Mouse (Mus musculus) layer of hippocampus, adult 2 months (tissue): ENCODE data around the gene Hcar1. TPM values are rescaled to one million over a fixed set of nuclear protein-coding genes. Genes with fewer than 3 reads are reported as not detected.

Experiments used
- DNase-seq, 2 experiments: peaks; one replicate each; pipeline ENCODE4 v3.0.0; 2022; ENCODE audit warnings: low spot score in 2 of 2
- H3K27ac ChIP-seq: fragments of 200-600 bp; 2 replicates; pipeline ENCODE4 v1.8.1; 2022
- H3K4me3 ChIP-seq: fragments of 200-600 bp; 2 replicates; pipeline ENCODE4 v1.8.1; 2022; ENCODE audit warnings: mild to moderate bottlenecking
- CTCF ChIP-seq: fragments of 200-600 bp; conservative IDR thresholded peaks from 2 replicates; pipeline ENCODE4 v1.8.1; 2022; ENCODE audit warnings: antibody characterized with exemption, mild to moderate bottlenecking, moderate library complexity
- total RNA-seq, 2 experiments: library from RNA; stranded (reverse); gene quantifications; 2 replicates each; pipeline ENCODE4 v1.2.3; 2021

Hcar1 gene
- total RNA-seq, 2 experiments from 2014 or later: 0.69 to 1.0 TPM

DNA sequence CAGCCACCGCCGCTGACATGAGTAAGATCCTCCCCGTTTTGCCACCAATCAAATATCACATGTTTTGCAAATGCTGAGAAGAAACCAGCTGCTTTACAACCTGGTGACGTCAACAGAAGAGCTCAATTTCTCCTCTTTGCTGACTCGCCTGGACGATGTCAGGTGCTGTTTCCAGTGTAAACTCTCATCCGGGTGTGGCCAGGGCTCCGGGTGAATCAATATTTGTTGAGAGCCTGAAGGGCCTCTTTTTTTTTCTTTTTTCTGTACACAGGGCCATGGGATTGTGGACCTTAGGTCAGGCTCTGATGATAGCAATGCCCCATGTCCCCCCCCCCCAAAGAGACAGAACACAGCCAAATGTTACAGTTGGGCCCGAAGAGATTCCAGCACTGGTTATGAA, 25.3 kb downstream of the Hcar1 start:
- H3K27ac ChIP-seq: no peak overlapping the region
- DNase-seq: no peak
- H3K4me3 ChIP-seq: no peak overlapping the region
- TF ChIP-seq CTCF: no peak

DNA sequence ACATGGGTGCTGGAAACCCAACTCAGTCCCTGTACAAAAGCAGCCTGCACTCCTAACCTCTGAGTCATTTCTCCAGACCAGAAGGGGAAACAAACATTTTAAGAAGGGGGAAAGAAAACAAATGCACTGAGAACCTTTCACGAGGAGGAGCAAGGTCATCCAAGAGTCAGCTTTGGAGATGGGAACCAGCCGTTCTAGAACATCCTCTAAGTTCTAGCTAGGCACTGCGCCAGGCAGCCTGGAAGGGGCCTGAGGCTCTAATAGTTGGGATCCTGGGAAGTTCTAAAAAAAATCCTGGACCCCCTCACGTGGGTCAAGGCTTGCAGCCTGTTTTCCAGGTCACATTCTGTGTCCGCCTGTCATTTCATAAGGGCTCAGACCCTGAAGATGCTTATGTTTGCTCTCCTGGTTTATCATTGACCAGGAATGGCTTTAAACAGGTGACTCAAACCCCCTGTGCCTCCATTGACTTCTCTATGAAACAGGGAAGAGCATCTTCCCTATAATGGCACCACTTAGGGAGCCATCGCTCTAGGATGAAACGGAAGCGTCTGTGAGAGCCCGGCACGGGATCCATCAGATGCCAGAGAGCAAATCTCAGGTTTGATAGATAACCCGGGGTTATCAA, 25.8 kb downstream of the Hcar1 start:
- no peak for DNase-seq
- no peak for TF ChIP-seq CTCF
- H3K27ac ChIP-seq: no peak overlapping the region
- H3K4me3 ChIP-seq: no peak overlapping the region

DNA sequence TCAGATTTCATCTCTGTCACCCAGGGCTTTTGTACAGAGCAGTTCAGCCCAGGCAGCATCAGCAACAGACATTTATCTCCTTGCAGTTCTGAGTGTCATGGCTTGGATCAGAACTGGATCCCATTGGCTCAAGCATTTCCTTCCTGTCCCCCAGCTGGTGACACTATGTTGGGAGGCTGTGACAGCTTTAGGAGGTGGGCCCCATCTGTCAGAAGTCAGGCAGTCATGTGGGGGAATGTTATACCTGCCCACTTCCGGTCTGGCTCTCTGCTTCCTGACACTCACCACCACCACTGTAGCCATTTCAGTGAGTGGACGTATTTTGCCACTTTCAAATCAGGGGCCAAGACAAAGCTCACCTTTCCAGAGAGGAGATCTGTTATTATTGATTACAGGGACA, 28.4 kb downstream of the Hcar1 start:
- no peak for DNase-seq
- H3K4me3 ChIP-seq: no peak overlapping the region
- H3K27ac ChIP-seq: no peak overlapping the region
- no peak for TF ChIP-seq CTCF

DNA sequence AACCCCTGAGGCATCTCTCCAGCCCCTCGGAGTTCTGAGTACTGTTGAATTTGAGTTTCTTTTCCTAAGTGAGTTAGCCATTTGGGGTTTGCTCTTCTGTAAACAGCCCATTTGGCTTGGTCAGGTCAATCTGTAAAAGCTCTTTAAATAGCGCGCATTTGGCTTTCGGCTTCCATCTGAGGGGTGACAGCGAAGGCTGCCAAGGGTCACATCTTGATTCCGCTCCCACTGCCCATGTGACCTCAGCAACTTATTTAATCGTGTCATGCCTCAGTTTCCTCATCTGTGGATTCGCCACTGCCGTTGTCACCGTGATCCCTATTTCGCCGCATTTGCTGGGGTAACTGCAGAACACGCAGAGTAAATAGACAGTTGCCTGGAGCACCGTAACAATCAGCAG, 35.5 kb downstream of the Hcar1 start:
- no peak for DNase-seq
- H3K4me3 ChIP-seq: no peak overlapping the region
- H3K27ac ChIP-seq: no peak overlapping the region
- TF ChIP-seq CTCF: no peak

DNA sequence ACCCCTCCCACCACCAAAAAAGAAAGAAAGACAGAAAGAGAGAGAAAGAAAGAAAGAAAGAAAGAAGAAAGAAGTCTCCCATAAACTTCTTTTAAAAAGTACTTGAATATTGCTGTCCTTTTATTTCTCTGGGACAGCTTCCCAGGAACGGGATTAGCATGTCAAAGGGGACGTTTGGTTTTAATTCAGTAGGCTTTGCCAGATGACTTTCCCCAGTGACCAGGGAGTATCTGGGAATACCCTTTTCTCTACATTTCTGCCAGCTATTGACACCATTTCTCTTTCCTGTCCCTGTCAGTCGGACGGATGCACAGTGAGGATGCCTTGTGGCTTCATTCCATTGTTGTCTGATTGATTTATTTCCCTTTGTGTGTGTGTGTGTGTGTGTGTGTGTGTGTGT, 36.0 kb downstream of the Hcar1 start:
- DNase-seq: no peak
- no peak for TF ChIP-seq CTCF
- no peak overlapping the region for H3K4me3 ChIP-seq

DNA sequence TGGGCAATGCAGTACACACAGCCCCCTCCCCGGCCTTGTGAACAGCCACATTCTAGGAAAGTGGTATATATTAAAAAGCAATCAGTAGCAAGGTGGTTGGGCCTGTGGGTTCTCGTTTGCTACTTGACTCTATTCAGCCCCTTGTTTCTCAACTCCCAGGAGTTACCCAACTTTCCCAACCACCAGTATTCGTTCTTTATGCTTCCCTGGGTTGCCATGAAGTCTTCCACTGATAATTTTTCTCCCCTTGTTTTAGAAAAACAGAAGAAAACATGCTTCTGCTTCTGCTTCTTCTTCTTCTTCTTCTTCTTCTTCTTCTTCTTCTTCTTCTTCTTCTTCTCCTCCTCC, 36.9 kb downstream of the Hcar1 start:
- no peak for TF ChIP-seq CTCF
- Histone ChIP-seq H3K4me3 (no peak overlapping the region), H3K27ac (no peak overlapping the region)
- no peak for DNase-seq

More for the DNA sequence above, 36.0 kb downstream of the Hcar1 start:
- H3K27ac ChIP-seq: no peak overlapping the region

DNA sequence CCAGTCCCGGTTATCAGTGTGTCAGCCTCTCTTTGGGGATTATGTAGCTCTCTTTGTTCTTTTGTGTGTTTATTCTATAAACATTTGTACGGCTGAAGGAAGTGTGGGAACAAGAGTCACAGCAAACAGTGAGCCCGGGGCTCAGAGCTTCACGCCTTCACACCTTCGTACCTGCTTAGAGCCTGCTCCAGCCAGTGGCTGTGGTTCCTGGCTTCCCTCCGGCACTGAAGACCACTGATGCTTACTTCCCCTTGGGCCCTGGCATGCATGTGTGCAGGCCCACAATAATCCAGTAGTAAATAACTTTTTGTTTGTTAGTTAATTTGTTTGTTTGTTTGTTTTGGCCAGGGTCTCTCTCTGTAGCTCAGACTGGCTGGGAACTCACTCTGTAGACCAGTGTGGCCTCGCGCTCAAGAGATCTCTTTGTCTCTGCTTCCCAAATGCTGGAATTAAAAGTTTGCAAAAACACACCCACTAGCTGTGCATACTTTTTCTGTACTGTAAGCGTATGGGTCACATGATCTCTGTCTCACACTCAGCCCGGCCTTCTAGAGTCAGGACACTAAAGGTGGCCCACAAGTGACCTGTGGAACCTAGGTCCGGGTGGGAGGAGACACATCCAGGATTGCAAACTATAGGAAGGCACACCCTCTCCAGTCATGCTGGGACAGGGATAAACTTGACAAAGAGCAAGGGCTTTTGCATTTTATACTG, 37.4 kb downstream of the Hcar1 start:
- TF ChIP-seq CTCF: no peak
- H3K4me3 ChIP-seq: no peak overlapping the region
- no peak overlapping the region for H3K27ac ChIP-seq
- no peak for DNase-seq

DNA sequence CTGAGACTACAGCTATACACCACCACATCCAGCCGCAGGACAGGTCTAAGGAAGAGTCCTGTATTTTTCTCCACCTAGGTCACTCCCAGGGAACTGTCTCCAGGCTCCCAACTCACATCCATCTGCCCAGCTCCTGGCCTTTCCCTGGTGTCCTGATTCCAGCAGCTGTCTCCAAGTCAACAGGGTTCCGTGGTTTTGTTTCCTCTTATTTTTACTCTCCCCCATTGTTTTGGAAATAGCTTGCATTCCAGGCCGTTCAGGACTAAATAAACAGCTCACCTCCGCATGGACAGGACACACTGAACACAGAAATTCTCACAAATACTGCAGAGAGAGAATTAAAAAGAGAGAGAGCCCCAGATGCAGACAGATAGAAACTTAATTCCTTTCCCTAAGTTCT, 42.4 kb downstream of the Hcar1 start:
- DNase-seq: no peak
- TF ChIP-seq CTCF: no peak
- Histone ChIP-seq H3K4me3 (no peak overlapping the region), H3K27ac (no peak overlapping the region)

DNA sequence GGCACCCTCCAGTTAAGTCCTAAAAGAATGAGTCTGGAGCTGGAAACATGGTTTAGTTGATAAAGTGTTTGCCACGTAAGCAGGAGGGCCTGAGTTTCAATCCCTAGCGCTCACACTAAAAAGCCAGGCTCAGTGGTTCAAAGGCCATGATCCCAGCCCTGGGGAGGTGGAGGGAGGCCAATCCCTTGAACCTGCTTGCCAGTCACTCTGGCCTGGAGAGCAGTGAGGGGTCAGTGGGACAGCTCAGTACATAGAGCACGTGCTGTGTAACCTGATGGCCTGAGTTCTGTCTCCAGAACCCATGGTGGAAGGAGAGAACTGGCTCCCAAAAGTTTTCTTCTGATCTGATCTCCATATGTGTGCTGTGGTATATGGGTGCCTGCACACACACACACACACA, 45.0 kb downstream of the Hcar1 start:
- no peak for TF ChIP-seq CTCF
- Histone ChIP-seq H3K4me3 (no peak overlapping the region), H3K27ac (no peak overlapping the region)
- no peak for DNase-seq

DNA sequence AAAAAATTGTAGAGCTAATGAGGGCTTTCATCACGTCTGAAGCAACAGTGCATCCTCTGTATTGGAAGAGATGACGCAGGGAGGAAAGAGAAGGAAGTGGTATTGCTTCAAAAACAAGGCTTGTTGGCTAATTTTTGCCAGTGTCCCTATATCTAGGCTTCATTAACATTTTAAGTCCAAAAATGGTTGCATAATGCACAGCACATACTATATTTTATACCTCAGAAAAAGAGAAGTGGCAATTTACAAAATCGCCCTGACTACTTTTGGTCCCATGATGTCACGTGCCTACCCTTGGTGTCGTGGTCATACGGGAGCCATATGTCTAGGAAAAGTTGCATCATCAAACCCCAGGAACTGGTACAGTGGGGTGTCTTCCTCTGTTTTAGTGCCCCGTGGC, 47.5 kb downstream of the Hcar1 start:
- Histone ChIP-seq H3K27ac (no peak overlapping the region), H3K4me3 (no peak overlapping the region)
- no peak for DNase-seq
- no peak for TF ChIP-seq CTCF

DNA sequence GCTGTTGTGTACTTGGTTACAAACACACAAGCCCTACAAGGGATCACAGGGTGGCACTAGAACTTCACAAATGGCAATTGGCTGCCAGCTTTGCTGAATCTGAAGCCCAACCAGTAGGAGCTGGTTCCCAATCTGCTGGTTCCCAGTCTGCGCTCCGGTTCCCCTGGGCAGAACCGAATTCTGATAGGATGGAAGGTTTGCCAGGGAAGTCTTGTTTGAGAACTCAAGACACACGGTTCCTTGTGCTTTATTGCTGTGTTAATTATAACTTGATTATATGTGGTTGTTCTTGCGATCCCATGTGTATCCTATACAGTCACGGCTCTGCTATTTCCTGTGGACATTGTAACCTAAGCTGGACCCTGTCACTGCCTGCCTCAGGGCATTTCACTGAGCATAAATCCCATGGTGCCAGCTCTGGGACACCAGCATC, 52.1 kb downstream of the Hcar1 start:
- peak; percentile 45 to 47 for DNase-seq
- no peak overlapping the region for H3K4me3 ChIP-seq
- H3K27ac ChIP-seq: no peak overlapping the region
- peak; percentile 80 for TF ChIP-seq CTCF

Other genes with a start within 250 kb of the Hcar1 start
- 100 to 1,000 TPM; 136 to 144 TPM for gene Clip1, start 195.4 kb downstream of the Hcar1 start, total RNA-seq
- 10 to 100 TPM; 54.4 to 56.0 TPM for gene Zcchc8, start 158.9 kb downstream of the Hcar1 start, total RNA-seq
- 100 to 1,000 TPM in 1 of 2 experiments, 10 to 100 TPM in 1; 93.7 to 109 TPM for gene Rsrc2, start 130.6 kb downstream of the Hcar1 start, total RNA-seq
- gene Kntc1, start 130.3 kb downstream of the Hcar1 start, total RNA-seq: 1 to 10 TPM; 2.2 to 2.8 TPM
- not detected for gene Hcar2, start 14.5 kb downstream of the Hcar1 start, total RNA-seq
- 10 to 100 TPM; 64.7 to 66.7 TPM for gene Denr, start 27.2 kb upstream of the Hcar1 start, total RNA-seq
- gene Gm43518, start 47.4 kb upstream of the Hcar1 start, total RNA-seq: 1 to 10 TPM in 1 of 2 experiments, under 1 TPM in 1; 0.87 to 1.3 TPM
- 1 to 10 TPM; 2.6 to 4.5 TPM for gene Ccdc62, start 50.7 kb upstream of the Hcar1 start, total RNA-seq
- gene Hip1r, start 93.6 kb upstream of the Hcar1 start, total RNA-seq: 10 to 100 TPM; 42.8 to 43.8 TPM
- 10 to 100 TPM; 36.8 to 42.2 TPM for gene Vps37b, start 152.2 kb upstream of the Hcar1 start, total RNA-seq
- 10 to 100 TPM; 27.0 to 31.7 TPM for gene Abcb9, start 215.8 kb upstream of the Hcar1 start, total RNA-seq
- 10 to 100 TPM; 32.7 to 38.7 TPM for gene Ogfod2, start 232.3 kb upstream of the Hcar1 start, total RNA-seq
- gene Arl6ip4, start 236.1 kb upstream of the Hcar1 start, total RNA-seq: 10 to 100 TPM; 49.8 to 52.2 TPM